Mouse (Mus musculus): Measurements from ENCODE around the gene Olfr1039. TPM values are rescaled to one million over a fixed set of nuclear protein-coding genes. Genes with fewer than 3 reads are reported as not detected.
"Not testable (repeated sequence)": the region's sequence is repeated elsewhere in the genome, so short reads cannot be mapped to it uniquely, and the experiment has no call there.

Olfr1039 gene
- polyA plus RNA-seq (2015; fragmentation: Nextera tagmentation; extraction: Ambion mirVana) = not detected in 2 replicates

DNA sequence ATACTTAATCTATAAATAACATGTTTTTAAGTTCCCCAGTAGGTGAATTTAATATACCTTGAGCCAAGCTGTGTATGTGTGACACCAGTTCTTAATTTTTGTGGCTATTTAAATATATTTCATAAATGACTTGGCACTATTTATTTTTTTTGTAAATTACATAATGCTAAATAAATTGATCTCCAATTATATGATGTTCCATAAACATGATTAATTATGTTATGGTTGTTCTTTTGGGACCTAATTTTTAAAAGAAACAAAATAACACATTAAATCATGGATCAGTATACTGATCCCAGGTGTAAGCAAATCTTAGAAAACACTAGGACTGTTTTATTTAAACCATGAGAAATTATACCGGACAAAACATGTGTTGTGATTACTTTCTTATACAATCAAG is at the start of gene Olfr1039:
Olfr1039 (minus strand) TSS at position 101 of the 400 bp plus-strand sequence.
- DNase-seq (ENCODE audit: low spot score) = no peak

DNA sequence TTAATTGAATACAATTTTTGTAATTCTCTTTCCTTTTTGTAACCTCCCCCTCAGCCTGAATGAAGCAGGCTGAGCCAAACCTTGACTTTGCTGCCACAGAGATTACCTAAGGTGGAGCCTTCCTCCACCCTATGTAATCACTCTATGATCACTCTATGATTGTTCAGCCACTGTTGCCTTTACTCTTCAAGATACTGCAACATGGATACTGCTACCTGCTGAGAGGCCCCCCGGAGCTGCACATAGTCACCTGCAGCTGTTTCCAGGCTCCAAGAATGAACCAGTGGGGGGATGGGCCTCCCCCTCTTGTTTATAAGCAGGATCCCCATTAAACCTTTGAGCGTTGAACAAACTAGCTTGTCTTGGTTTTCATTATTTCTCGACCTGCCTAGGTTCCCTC is 44.2 kb upstream of the Olfr1039 start:
- no peak for DNase-seq (ENCODE audit: low spot score)

DNA sequence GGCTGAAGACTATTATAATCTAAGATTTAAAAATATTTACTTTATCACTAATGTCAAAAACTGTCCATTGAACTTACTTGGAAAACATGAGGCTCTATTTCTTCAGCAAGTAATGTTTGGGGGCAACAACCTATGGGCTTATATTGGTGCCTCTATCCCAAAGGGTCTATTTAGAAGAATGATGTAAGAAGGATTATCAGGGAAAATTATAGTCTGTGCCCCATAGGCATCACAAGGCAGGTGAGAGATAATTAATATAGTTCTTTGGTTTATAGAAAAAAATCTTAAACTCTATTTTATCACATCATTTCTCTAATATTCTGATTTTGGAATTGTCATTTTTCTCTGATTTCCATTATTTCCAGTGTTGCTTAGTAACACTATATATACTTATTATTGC is 42.0 kb upstream of the Olfr1039 start, which contains the start of gene Olfr1044:
Olfr1044 (minus strand) TSS at position 101 of the 400 bp plus-strand sequence.
- no peak for DNase-seq (ENCODE audit: low spot score)

DNA sequence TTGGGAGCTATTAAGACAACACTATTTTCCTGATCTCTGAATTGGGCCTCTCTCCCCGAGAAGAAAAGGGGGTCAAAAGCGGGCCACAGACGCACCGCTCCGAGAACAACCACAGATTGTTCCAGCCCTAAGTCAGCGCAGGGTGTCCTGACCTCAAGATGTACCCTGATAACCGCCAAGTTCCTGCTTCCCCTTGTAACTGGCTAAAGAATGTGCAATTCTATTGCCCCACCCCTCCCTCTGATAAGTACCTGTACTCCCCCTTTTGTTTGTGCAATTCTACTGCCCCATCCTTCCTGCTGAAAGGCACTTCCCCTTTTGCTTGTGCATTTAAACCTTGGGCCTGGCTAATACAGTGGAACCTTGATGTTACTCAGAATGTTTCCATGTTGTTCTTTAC is 39.7 kb upstream of the Olfr1039 start:
- not testable (repeated sequence) for DNase-seq (ENCODE audit: low spot score)

DNA sequence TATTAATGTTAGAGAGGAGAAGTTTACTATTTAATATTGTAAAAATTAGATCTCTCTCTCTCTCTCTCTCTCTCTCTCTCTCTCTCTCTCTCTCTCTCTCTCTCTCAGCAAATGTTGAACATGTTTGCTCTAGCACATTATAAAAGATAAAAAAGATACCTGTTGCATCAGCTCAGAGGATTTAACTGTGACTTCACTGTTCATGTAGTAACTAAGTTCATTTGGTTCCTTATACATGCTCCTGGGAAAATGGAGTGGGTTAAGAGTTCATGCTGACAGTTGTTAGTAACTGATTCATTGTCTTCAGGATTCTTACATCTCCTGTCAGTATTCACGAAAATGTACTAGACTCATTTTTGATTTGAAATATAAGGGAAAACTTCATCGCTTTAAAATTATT is 31.7 kb upstream of the Olfr1039 start, which contains the start of gene Olfr1043:
Olfr1043 (minus strand) TSS at position 101 of the 400 bp plus-strand sequence.
- DNase-seq (ENCODE audit: low spot score) = no peak

DNA sequence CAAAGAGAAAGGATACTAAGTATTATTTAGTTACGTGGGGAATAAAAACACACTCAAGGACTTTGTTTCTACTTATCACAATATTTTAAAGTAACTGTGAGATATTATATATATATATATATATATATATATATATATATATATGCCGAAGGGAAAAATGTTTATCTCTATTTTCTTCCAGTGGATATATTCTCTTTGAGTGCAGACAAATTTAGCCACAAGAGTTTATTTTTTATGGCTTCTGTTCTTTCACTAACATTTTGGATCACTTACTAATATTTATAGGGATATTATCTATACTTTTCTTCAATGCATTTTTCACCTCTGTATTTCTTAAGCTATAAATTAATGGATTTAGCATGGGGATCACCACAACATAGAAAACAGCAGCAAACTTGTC is 26.0 kb upstream of the Olfr1039 start, which contains the start of gene Olfr1042:
Olfr1042 (minus strand) TSS at position 101 of the 400 bp plus-strand sequence.
- DNase-seq (ENCODE audit: low spot score) = no peak

DNA sequence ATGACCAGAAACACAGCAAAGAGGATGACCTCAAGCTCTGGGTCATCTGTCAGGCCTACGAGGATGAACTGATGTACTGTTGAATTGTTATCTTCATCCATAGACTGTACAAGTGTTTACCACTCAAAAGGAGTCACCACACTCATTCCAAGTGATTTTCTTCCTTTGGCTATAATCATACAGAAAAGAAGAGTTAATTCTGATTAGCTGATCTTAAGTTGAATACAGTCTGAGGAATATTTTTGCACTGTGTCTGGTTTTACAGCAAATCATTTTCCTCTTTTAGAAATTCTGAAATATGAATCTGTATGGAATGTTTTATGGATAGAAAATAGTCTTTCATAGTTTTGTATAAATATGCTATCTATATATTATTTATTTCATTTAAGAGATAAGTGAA is 10.9 kb upstream of the Olfr1039 start, which contains the start of gene Olfr1040:
Olfr1040 (minus strand) TSS at position 101 of the 400 bp plus-strand sequence.
- DNase-seq (ENCODE audit: low spot score) = no peak

DNA sequence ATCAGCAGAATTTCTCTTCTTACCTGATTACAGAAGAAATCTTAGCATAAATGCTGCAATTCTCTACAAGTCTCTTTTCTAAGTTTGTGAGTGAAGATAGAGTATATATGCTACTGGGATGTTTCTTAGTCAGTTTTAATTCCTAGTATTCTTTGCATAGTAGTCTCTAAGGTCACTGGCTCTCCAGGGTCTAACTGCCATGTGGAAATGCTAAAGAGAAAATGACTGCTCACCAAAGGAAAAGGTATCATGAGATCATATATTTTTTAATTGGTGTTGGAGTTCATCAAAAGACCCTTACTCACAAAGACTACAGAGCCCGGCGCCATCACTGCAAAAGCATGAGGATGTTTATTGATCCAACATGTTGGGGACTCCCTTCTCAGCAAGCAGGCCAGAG is 48.4 kb downstream of the Olfr1039 start, which contains the start of gene Olfr1037:
Olfr1037 (minus strand) TSS at position 101 of the 400 bp plus-strand sequence.
- DNase-seq (ENCODE audit: low spot score) = no peak

DNA sequence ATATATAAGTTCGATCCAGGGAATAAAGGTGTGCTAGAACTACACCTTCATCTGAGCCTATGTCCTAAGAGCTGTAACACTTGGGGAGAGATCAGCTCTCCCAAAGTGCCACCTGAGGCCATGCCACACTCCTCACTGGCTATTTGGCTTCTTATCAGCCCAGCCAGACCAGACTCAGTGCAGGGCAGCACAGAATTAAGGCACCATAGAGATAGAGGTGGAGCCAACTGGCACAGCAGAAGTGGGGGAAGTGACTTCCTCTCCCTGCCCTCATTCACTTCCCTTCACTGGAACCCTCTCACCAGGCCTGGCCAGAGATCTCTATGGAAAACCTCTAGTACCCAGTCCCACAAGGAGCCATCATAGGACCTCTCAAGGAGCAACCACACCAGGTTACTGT is 55.2 kb downstream of the Olfr1039 start:
- DNase-seq (ENCODE audit: low spot score) = not testable (repeated sequence)

Other genes with a start within 250 kb of the Olfr1039 start
- gene Olfr1024, start 230.9 kb downstream of the Olfr1039 start, polyA plus RNA-seq (2015; fragmentation: Nextera tagmentation; extraction: Ambion mirVana) = not detected in 2 replicates
- gene Olfr1025-ps1, start 220.7 kb downstream of the Olfr1039 start, polyA plus RNA-seq (2015; fragmentation: Nextera tagmentation; extraction: Ambion mirVana) = not detected in 2 replicates
- gene Olfr1026, start 214.4 kb downstream of the Olfr1039 start, polyA plus RNA-seq (2015; fragmentation: Nextera tagmentation; extraction: Ambion mirVana) = not detected in 2 replicates
- gene Olfr1028, start 185.5 kb downstream of the Olfr1039 start, polyA plus RNA-seq (2015; fragmentation: Nextera tagmentation; extraction: Ambion mirVana) = not detected in 2 replicates
- gene Olfr1029, start 162.0 kb downstream of the Olfr1039 start, polyA plus RNA-seq (2015; fragmentation: Nextera tagmentation; extraction: Ambion mirVana) = not detected in 2 replicates
- gene Olfr1030, start 156.7 kb downstream of the Olfr1039 start, polyA plus RNA-seq (2015; fragmentation: Nextera tagmentation; extraction: Ambion mirVana) = not detected in 2 replicates
- gene Olfr1031, start 145.6 kb downstream of the Olfr1039 start, polyA plus RNA-seq (2015; fragmentation: Nextera tagmentation; extraction: Ambion mirVana) = not detected in 2 replicates
- not detected in 2 replicates for gene Olfr1032, start 130.4 kb downstream of the Olfr1039 start, polyA plus RNA-seq (2015; fragmentation: Nextera tagmentation; extraction: Ambion mirVana)
- gene Olfr1033, start 115.3 kb downstream of the Olfr1039 start, polyA plus RNA-seq (2015; fragmentation: Nextera tagmentation; extraction: Ambion mirVana) = 1.7 and 2.3 TPM in 2 replicates
- 0.03 and 0.05 TPM in 2 replicates for gene Olfr1034, start 90.1 kb downstream of the Olfr1039 start, polyA plus RNA-seq (2015; fragmentation: Nextera tagmentation; extraction: Ambion mirVana)
- not detected in 2 replicates for gene Olfr1036, start 61.9 kb downstream of the Olfr1039 start, polyA plus RNA-seq (2015; fragmentation: Nextera tagmentation; extraction: Ambion mirVana)
- gene Olfr1037, start 48.5 kb downstream of the Olfr1039 start, polyA plus RNA-seq (2015; fragmentation: Nextera tagmentation; extraction: Ambion mirVana) = not detected in 2 replicates
- not detected in 2 replicates for gene Olfr1040, start 10.8 kb upstream of the Olfr1039 start, polyA plus RNA-seq (2015; fragmentation: Nextera tagmentation; extraction: Ambion mirVana)
- gene Olfr1042, start 25.9 kb upstream of the Olfr1039 start, polyA plus RNA-seq (2015; fragmentation: Nextera tagmentation; extraction: Ambion mirVana) = not detected in 2 replicates
- not detected in 2 replicates for gene Olfr1043, start 31.6 kb upstream of the Olfr1039 start, polyA plus RNA-seq (2015; fragmentation: Nextera tagmentation; extraction: Ambion mirVana)
- gene Olfr1044, start 41.9 kb upstream of the Olfr1039 start, polyA plus RNA-seq (2015; fragmentation: Nextera tagmentation; extraction: Ambion mirVana) = not detected in 2 replicates
- gene Olfr52, start 49.8 kb upstream of the Olfr1039 start, polyA plus RNA-seq (2015; fragmentation: Nextera tagmentation; extraction: Ambion mirVana) = not detected in 2 replicates
- not detected in 2 replicates for gene Olfr1045, start 67.1 kb upstream of the Olfr1039 start, polyA plus RNA-seq (2015; fragmentation: Nextera tagmentation; extraction: Ambion mirVana)
- gene Olfr1046, start 83.4 kb upstream of the Olfr1039 start, polyA plus RNA-seq (2015; fragmentation: Nextera tagmentation; extraction: Ambion mirVana) = not detected in 2 replicates
- not detected in 2 replicates for gene Olfr1047, start 95.5 kb upstream of the Olfr1039 start, polyA plus RNA-seq (2015; fragmentation: Nextera tagmentation; extraction: Ambion mirVana)
- gene Olfr1048, start 104.4 kb upstream of the Olfr1039 start, polyA plus RNA-seq (2015; fragmentation: Nextera tagmentation; extraction: Ambion mirVana) = not detected in 2 replicates
- gene Olfr1049, start 122.4 kb upstream of the Olfr1039 start, polyA plus RNA-seq (2015; fragmentation: Nextera tagmentation; extraction: Ambion mirVana) = not detected in 2 replicates
- not detected in 2 replicates for gene Olfr1051, start 143.2 kb upstream of the Olfr1039 start, polyA plus RNA-seq (2015; fragmentation: Nextera tagmentation; extraction: Ambion mirVana)
- not detected in 2 replicates for gene Olfr1052, start 156.5 kb upstream of the Olfr1039 start, polyA plus RNA-seq (2015; fragmentation: Nextera tagmentation; extraction: Ambion mirVana)
- not detected in 2 replicates for gene Olfr1053, start 179.4 kb upstream of the Olfr1039 start, polyA plus RNA-seq (2015; fragmentation: Nextera tagmentation; extraction: Ambion mirVana)
- gene Olfr1054, start 199.5 kb upstream of the Olfr1039 start, polyA plus RNA-seq (2015; fragmentation: Nextera tagmentation; extraction: Ambion mirVana) = not detected in 2 replicates
- gene Olfr1055, start 214.4 kb upstream of the Olfr1039 start, polyA plus RNA-seq (2015; fragmentation: Nextera tagmentation; extraction: Ambion mirVana) = not detected in 2 replicates
- gene Olfr1056, start 226.5 kb upstream of the Olfr1039 start, polyA plus RNA-seq (2015; fragmentation: Nextera tagmentation; extraction: Ambion mirVana) = not detected in 2 replicates
- not detected in 2 replicates for gene Olfr1057, start 242.5 kb upstream of the Olfr1039 start, polyA plus RNA-seq (2015; fragmentation: Nextera tagmentation; extraction: Ambion mirVana)

All from thymus, postnatal 0 days (tissue).